Mouse (Mus musculus): ENCODE measurements at regions not wholly inside any gene's neighbourhood (a gene's known extent, or its start where the extent isn't known, plus 50 kb on each side); places are given as distances from the start of the nearest gene placed in this dataset.

DNA sequence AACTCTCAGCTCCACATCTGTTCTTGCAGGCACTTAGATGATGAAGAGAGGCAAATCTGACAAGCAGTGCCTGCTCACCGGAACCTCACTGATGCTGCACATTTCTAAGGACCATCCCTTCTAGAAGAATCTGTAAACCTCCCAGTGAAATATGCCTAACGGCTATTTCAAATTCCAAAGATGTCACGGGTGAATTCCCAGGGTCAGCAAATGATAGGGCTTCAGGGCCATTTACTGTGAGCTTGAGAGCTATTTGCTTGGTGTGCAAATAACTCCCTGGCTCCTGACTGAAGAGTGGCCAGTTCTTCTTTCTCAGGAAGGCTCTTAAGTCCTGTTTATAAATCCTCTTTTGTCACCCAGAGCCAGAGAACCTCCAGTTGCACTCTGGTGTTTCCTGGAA is 135.3 kb downstream of the Tmx1 start:
- ATAC-seq (ENCODE audit: poor library complexity, severe bottlenecking) = no peak

DNA sequence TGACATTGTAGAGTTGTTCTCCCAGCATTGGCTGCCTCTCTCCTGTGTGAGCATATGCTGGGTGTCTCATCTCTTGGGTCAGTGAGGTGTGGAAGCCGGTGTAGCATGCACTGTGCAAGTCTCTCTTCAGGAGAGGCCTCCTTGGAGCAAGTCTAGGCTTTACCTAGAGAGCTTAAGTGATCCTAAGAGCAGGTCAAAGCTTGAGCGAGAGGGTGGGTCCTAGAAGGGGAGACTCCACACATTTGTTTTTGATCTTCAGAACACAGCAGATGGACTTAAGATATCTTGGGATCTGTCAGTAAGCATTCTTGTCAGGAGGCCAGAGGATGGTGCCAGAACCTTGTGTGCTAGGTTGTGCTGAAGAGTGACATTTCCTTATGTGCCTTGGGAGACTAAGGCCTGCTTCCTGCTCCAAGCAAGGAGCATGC is 136.4 kb downstream of the Tmx1 start:
- ATAC-seq (ENCODE audit: poor library complexity, severe bottlenecking) = no peak

DNA sequence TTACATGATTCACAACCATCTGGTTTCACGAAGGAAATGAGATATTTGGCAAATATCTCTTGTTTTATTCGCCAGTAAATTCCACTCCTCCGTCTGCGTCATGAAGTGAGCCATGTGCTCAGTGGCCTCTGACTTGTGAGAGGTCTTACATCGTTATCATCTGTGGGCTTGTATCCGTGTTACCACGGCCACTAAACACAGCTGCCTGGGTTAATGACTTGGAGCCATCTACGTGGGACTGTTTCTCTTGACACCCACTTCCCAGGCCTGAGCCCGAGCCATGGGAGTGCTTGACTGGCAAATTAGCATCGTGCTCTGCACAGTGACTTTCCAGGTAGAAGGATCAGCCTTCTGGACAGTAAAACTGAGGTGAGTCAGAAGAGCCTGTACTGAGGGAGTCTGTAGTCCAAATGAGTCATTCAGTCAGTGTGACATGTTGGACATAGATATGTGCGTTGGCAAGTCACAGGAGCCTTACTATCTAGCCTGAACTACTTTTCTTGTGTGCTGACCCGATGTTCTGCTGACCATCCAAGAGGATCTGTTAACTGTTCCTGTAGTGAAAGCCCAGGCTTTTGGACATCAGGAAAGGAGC is 137.7 kb downstream of the Tmx1 start:
- no peak for ATAC-seq (ENCODE audit: poor library complexity, severe bottlenecking)

DNA sequence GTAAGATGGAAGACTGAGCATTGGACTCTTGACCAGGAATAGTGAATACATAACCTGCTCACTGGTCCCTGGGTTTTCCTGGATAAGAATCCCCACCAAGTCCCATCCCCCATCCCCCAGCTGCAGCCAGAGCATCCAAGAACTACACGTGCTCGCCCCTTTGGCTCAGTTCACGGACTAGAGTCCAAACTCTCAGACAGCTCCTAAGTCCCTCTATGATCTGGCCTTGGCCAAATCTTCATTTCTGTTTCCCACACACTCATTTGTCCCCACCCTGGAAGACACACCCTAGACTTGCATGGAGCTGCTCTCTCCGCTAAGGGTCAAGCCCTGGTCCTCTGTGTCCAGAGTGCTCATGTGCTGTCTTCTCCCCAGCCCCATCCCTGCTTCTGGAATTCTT is 139.9 kb downstream of the Tmx1 start:
- ATAC-seq (ENCODE audit: poor library complexity, severe bottlenecking) = no peak

DNA sequence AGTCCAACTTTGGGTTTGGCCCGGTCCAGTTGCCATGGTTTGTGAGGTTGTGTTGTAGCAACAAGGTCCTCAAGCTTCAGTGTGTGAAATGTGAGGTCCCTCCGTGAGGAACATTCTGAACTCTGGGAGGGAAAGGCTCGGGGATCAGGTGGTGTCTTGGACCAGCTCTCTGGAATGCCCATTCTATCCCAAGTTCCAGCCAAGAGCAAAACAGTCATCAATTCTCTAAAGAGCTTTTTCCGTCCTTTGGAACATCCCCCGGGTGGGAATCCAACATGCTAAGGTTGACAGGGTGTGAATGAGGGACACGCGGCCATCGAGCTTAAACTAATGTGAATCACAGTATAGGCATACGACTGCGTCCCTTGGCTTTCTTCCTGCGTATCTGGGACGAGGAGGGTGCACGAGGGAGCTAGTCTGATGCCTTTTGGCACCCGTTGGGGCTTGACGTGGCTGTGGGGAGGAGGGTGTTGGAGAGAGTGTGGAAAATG is 145.4 kb downstream of the Tmx1 start:
- no peak for ATAC-seq (ENCODE audit: poor library complexity, severe bottlenecking)

DNA sequence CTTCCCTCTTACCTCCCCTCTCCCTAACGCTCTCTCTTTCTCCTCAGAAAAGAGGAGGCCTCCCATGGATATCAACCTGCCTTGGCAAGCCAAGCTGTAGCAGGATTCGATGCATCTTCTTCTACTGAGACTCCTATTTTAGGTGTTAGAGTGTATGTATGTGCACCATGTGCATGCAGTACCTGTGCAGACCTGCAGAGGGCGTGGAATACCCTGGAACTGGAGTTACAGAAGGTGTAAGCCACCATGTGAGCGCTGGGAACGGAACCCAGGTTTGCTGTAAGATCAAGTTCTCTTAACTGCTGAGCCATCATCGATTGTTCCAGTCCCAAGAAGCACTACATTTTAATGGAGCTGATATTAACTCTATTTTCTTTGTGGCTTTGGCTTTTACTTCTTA is 146.8 kb downstream of the Tmx1 start:
- ATAC-seq (ENCODE audit: poor library complexity, severe bottlenecking) = no peak

DNA sequence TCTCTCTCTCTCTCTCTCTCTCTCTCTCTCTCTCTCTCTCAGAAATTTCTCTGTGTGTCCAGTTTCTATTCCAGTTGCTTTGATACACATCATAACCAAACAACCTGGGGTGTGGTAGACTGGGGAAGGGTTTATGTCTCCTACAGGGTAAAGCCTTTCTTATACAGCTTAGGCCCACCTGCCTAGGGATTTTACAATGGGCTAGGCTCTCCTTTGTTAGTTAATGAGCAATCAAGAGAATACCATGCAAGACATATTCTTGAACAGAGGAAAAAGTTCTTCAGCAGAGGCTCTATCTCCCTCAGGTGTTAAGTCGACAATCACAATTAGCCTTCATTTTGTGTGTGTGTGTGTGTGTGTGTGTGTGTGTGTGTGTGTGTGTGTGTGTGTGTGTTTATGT is 151.0 kb downstream of the Tmx1 start:
- no peak for ATAC-seq (ENCODE audit: poor library complexity, severe bottlenecking)

DNA sequence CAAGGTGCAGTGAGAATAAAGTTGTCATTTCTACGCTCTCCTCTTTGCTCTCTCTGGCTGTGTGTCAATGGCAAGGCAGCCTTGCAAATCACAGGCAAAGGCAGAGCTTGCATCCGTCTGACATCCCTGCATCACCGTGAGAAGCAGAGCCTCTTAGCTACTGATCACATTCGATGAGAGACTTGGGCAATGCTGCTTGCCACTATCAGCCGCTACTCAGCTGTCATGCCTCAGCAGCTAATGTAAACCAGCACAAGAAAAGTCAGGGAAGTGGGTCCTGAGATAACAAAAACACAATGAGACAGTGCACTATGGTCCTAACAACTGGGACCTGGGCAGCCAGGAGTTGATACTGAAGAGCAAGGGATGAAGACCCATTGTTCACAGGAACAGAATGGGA is 155.8 kb downstream of the Tmx1 start:
- ATAC-seq (ENCODE audit: poor library complexity, severe bottlenecking) = no peak

DNA sequence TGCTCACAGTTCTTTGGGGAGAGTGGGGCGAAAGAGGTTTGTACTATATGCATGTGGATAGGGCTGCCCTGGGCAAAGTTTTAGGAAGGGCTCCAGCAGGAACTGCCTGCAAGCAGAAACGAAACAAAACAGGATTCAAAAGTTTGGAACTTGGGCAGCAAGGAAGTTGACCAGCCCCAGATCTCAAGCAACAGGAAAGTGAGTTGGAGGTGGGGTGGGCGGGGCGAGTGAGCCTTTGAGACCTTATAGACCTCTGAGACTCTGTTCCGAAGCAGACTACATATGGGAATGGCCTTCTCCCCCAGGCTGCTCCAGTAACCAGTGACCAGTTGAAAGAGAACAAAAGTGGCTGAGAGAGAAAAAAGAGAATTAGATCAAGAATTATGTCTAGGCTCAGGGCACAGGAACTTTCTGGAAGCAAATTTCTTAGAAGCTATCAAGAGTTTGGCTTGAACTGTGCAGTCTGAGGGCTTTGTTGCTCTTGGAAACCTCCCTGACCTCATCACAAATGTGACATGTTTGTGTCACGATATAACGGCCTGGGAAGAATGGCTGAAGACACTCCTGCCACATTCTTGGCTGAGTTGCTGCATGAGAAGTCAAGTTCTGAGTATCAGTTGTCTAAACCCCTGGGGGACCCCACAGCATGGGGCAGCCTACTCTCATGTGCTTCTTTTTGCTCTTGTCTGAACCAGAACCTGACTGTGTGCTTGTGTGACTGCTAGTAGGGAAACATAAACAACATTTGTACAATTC is 156.4 kb downstream of the Tmx1 start:
- no peak for ATAC-seq (ENCODE audit: poor library complexity, severe bottlenecking)

DNA sequence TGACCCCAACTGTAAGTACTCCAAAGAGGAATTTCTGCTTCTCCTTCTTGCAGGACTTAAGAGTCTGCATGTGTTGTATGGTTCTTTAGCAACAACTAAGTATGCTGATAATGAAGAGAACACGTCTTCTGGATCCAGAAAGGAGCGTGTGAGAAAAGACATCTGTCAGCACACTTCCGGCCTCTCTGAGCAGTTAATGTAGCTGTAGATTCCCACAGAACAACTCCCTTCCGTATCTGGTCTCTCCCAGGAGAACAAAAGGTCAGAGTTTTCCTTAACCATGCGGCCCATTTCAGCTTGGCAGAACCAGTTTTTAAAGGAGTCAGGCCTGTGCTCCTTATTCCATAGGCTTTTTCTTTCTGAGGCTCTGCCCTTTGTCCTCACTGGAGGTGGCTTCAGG is 159.0 kb downstream of the Tmx1 start:
- no peak for ATAC-seq (ENCODE audit: poor library complexity, severe bottlenecking)

DNA sequence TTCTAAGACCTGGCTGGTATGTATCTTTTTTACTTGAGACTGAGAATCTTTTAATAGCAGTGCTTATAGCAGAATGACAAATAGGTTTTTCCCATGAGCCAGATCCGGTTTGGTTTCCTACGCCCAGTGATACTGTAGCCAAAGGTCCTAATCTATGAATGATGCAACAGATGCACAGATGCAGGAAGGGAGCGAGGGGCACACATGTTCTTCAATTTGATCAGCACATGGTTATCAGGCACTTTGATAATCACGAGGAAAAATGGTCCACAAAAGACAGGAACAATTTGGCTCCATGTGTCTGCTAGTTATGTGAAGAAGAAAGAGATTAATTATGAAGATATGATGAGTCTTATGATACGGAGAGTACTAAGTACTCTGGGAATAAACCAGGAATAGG is 160.3 kb downstream of the Tmx1 start:
- no peak for ATAC-seq (ENCODE audit: poor library complexity, severe bottlenecking)

DNA sequence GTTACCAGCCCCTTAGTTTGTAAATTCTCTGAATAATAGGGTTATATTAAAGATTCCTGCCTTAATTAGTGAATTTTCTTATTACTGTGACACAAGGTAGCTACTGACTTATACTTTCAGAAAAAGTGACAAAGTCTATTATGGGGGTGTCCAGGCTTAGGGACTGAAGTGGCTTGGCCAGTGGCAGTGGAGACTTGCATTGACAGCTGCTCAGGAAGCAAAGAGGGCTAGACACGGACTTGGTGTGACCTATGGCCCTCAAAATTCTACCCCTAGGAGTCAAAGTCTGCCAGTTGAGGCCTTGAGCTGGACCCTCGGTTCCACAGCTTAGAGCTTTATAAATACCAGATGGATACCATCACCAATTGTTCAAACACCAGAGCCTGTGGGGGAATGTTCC is 161.2 kb downstream of the Tmx1 start:
- ATAC-seq (ENCODE audit: poor library complexity, severe bottlenecking) = no peak

DNA sequence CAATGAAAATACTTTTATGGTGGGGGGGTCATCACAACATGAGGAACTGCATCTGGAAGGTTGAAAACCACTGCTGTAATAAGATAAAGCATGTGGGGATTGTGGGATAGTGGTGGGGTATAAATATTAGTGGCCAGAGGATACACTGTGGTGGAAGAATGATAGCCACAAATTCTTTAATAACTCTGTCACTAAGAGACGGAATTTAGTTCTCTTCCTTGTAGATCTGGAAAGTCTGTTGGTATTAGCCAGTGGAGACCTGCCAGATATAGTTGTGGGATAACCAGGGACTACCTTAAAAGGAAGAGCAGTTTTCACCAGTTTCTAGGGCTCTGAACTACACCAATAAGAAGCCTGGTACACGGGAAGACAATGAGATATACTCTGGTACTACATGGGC is 161.8 kb downstream of the Tmx1 start:
- no peak for ATAC-seq (ENCODE audit: poor library complexity, severe bottlenecking)

DNA sequence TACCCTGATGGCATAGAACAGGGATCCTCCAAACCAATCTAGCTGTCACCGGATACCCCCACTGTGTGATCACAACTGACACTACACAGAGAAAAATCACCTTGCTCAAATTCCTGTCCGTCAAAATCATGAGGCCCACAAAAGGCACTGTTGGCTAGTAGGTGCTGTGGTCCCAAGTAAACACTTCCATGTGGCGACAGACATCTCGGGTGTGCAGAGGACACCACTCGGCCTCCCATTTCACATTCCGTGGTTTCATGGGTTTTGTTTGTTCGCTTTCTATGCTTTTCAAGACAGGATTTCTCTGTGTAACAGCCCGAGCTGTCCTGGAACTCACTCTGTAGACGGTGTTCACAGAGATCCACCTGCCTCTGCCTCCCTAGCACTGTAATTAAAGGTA is 162.2 kb downstream of the Tmx1 start:
- ATAC-seq (ENCODE audit: poor library complexity, severe bottlenecking) = no peak

DNA sequence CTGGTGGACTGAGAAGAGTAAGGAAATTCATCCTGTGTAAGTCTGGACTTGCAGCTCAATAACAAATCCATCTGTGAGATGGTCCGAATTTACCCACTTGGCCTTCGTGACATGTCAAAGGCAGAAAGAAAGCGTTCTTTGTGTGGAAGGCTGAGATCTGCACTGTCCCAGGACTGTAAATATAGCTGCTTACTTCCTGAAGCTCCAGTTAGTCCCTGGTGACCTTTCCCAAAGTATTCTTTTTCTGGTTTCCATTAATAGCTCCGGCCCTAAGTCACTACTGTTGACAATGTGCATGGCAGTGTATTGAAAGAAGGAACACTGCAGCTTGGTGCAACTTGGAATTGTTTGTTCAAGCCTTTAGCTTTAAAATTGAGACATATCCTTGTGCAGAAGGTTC is 163.2 kb downstream of the Tmx1 start:
- no peak for ATAC-seq (ENCODE audit: poor library complexity, severe bottlenecking)

DNA sequence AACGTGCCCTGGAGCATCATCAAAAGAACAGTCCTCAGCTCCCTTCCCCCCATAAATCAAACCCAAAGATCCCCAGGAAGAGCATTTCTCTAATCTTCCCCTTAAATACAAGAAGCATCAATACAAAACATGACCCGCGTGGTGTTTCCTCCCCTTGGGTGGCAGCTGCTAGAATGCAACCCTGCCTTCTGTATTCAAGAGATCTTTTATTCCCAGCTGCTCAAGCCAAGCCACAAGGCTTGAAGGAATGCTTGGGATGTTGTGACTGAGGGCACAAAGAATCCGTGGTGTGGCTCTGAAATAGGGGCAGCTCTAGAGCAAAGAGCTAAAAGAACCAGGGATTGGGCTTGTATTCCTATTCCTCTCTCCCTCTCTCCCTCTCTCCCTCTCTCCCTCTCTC is 163.6 kb downstream of the Tmx1 start:
- no peak for ATAC-seq (ENCODE audit: poor library complexity, severe bottlenecking)

DNA sequence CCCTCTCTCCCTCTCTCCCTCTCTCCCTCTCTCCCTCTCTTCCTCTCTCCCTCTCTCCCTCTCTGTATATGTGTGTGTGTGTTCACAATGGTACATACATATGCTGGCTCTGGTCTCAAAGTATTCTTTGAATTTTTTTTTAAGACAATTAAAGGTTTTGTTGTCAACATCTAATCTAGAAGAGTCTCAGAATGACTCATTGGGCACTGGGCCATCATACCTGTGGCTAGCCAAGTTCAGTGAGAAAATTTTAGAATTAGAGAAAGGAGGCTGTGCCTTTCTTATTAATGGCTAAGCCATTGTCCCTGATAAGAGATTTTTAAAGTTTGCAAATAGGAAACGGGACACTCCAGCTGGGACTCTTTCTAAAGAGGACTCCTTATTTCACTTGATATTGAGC is 164.1 kb downstream of the Tmx1 start:
- ATAC-seq (ENCODE audit: poor library complexity, severe bottlenecking) = no peak

DNA sequence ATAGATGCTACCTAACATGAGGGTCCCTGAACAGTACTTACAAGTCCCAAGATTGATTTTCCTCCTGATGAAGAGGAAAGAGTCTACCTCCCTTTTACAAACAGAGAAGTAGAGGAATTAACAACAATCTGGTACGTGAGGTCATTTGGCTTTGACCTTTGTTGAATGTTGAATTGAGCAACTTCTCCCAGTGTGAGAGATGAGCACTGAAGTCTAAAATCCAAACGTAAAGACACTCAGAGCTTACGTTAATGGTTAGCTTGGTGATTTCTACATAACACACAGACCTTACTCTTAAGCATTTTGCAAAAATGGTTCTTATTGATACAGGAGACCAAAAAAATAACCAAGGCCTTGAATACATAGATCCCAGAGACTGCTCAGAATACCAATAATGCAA is 165.1 kb downstream of the Tmx1 start:
- ATAC-seq (ENCODE audit: poor library complexity, severe bottlenecking) = no peak

DNA sequence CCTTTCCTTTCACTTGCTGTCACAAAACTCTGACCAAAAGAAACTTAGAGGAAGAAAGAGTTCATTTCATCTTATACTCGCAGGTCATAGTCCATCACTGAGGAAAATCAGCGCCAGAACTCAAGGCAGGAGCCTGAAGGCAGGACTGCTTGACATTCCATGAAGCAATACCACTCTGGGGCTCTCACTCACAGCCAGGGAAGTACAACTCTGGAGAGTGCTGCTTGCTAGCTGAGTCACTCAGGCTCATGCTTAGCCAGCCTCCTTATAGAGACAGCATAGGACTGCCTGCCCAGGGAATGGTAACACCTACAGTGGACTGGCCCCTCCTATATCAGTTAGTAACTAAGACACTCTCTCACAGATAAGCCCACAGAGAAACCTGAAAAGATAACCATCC is 166.5 kb downstream of the Tmx1 start:
- ATAC-seq (ENCODE audit: poor library complexity, severe bottlenecking) = no peak

DNA sequence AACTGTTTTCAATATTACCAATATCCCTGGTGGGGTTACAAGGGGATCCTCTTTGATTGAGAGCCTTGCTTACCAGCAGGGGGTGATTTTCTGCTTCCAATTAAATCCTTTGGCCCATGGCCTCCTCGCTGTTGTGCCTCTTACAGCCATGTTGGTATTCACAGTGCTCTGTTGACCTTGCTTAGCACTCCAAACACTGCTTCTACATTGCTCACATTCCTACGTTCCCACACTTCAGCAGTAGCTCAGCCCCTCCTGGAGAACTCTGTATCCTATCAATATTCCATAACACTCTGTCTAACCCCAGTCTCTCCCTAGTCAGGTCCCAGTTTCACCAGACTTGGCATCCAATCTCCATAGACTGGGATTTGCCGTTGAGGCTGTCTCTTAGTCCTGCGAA is 169.1 kb downstream of the Tmx1 start:
- ATAC-seq (ENCODE audit: poor library complexity, severe bottlenecking) = no peak

DNA sequence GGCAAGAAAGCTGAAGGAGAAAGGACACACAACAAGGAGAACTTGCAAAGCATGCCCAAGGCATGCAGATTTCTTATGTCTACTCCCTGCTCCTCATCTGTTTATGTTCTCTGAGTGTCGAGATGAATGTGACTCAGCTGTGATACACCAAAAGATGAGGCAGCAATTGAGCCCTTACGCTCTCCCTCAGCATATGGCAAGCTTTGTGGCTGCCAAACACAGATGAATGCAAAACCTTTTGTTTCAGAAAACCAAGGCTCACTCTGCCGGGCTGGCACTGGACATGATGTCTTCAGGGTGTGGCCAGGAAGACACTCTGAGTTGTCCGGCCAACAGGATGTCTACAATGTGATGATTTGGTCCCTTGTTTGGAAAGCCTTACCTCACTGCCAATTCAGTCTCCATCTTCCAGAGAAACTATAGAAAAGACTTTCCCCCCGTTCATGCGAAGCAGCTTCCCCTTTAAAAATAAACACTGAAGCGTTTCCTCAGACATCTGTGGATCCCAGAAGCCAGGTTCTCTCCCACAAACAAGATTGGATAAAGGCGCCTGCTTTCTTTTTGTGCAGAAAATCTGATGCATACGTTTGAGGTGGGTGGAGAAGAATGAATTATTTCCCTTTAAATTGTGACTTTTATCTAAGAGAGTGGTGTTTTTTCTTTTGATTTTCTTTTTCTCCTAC is 171.5 kb downstream of the Tmx1 start:
- no peak for ATAC-seq (ENCODE audit: poor library complexity, severe bottlenecking)

DNA sequence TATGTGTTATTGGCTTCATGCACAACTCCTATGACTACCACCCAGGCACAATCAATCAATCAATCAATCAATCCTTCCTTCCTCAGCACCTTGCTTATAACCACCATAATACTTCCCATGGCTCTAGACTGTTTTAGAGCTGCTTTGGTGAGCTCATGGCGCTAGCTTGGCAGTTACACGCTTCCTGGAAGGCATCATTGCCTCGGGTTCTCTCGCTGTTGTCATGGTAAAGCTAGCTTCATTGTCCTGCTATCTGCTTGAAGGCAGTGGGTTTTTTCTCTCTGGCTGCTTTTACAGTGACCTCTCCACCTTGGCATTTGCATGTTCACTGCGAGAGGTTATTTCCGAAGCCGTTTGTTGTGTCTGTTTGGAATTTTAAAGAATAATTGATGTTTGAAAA is 174.7 kb downstream of the Tmx1 start:
- ATAC-seq (ENCODE audit: poor library complexity, severe bottlenecking) = no peak
